Mouse (Mus musculus) right cerebral cortex, postnatal 14 days (tissue): ENCODE measurements around the gene Gm38392.

Source experiments
- DNase-seq: peaks from one replicate; pipeline ENCODE4 v3.0.0; 2022

Gene Gm38392

GRCm38 (mm10) chr3:88197741-88198504, 89.1 kb downstream of the Gm38392 start:
- no peak for DNase-seq
